18 mouse cellular contexts compared by ENCODE assay signal in genomic region chr4:97156841-97157345, GRCm38 (mm10). TPM values are rescaled to one million over a fixed set of nuclear protein-coding genes. Genes with fewer than 3 reads are reported as not detected.
A peak's percentile ranks its signal among the peaks of the same experiment; 100 is the strongest.
DNase-seq lines count a peak whose midpoint lies in the region; ATAC-seq and TF ChIP-seq lines count a peak whose summit lies in the region.
"Had no signal": no experiment of that assay in that cellular context is flagged by ENCODE, and none has a peak within 500 bp of the region (broad histone marks: within the 10 kb centered on the region; RNA-seq: fewer than 3 reads in every experiment).

No protein-coding gene starts in this region.

- H3K27ac ChIP-seq in forebrain, postnatal 0 days (ENCODE audit: low read depth, low read length), result no peak overlapping the region
- H3K27ac ChIP-seq in forebrain, embryonic 15.5 days (replicated peaks), result no peak overlapping the region
- peak overlapping the region; percentile 46 for H3K27ac ChIP-seq in embryonic facial prominence, embryonic 14.5 days (replicated peaks; ENCODE audit: low read depth, low read length)
- H3K27ac ChIP-seq in hindbrain, embryonic 16.5 days (ENCODE audit: low read depth, low read length), result no peak overlapping the region
- H3K27ac ChIP-seq: liver, embryonic 12.5 days; neural tube, embryonic 13.5 days had no signal

- WGBS in forebrain, postnatal 0 days, result 47% methylated on average over 10 of the region's 10 CpGs
- WGBS in forebrain, embryonic 15.5 days, result 54% methylated on average over 10 of the region's 10 CpGs
- 22% methylated on average over 10 of the region's 10 CpGs for WGBS in embryonic facial prominence, embryonic 14.5 days
- WGBS in hindbrain, embryonic 16.5 days, result 40% methylated on average over 10 of the region's 10 CpGs

- peak; percentile 21 for DNase-seq in forebrain, postnatal 0 days
- DNase-seq in brain, embryonic 14.5 days (ENCODE audit: low read depth), result peak; percentile 48
- peak; percentile 85 for DNase-seq in embryonic facial prominence, embryonic 14.5 days (ENCODE audit: low spot score)
- DNase-seq in adipocyte (ENCODE audit: low spot score), result no peak
- DNase-seq in heart, adult 9 months (ENCODE audit: low spot score in 2 of 2), result no peak
- DNase-seq in ovary, postnatal 14 days (ENCODE audit: low spot score), result no peak
- DNase-seq: adrenal gland, adult 8-10 months; cerebellum, postnatal 36 days; kidney, adult 2 months; kidney, postnatal 4 days had no signal

- no peak for TF ChIP-seq POLR2A in brain, embryonic 14.5 days (IDR thresholded peaks at IDR 0.05; ENCODE audit: borderline replicate concordance, extremely low read depth, insufficient read depth, insufficient read length, poor library complexity, severe bottlenecking)

- peak; percentile 42; the same call in 1 of the 2 replicates for ATAC-seq in forebrain, postnatal 0 days
- no peak for ATAC-seq in forebrain, embryonic 15.5 days (replicated peaks)
- peak; percentile 63 for ATAC-seq in embryonic facial prominence, embryonic 14.5 days (ENCODE audit: low read depth)
- ATAC-seq in hindbrain, embryonic 16.5 days, result no peak
- ATAC-seq: liver, embryonic 12.5 days; lung, postnatal 0 days had no signal

- H3K4me1 ChIP-seq in forebrain, postnatal 0 days (ENCODE audit: insufficient read depth), result peaks cover 9% of the 10 kb centered on the region; the same call in 1 of the 2 replicates
- H3K4me1 ChIP-seq in forebrain, embryonic 15.5 days, result peaks cover 16% of the 10 kb centered on the region
- peaks cover 13% of the 10 kb centered on the region for H3K4me1 ChIP-seq in embryonic facial prominence, embryonic 14.5 days (ENCODE audit: control insufficient read depth, insufficient read depth, low read length)
- no peaks in the 10 kb centered on the region; the same call in none of the 2 replicates for H3K4me1 ChIP-seq in hindbrain, embryonic 16.5 days (ENCODE audit: control insufficient read depth, insufficient read depth, low read depth, low read length)
- H3K4me1 ChIP-seq: liver, embryonic 12.5 days had no signal

- H3K9me3 ChIP-seq in forebrain, postnatal 0 days (ENCODE audit: low read length), result no peaks in the 10 kb centered on the region
- H3K9me3 ChIP-seq in forebrain, embryonic 15.5 days, result no peaks in the 10 kb centered on the region
- H3K9me3 ChIP-seq in embryonic facial prominence, embryonic 14.5 days (ENCODE audit: control insufficient read depth, low read length), result no peaks in the 10 kb centered on the region
- H3K9me3 ChIP-seq in hindbrain, embryonic 16.5 days (ENCODE audit: control insufficient read depth, low read length), result no peaks in the 10 kb centered on the region; the same call in 1 of the 2 replicates
- H3K9me3 ChIP-seq: liver, embryonic 12.5 days; neural tube, embryonic 13.5 days had no signal

- no peaks in the 10 kb centered on the region for H3K27me3 ChIP-seq in forebrain, postnatal 0 days (ENCODE audit: insufficient read depth, low read length)
- H3K27me3 ChIP-seq in forebrain, embryonic 15.5 days, result no peaks in the 10 kb centered on the region
- no peaks in the 10 kb centered on the region for H3K27me3 ChIP-seq in embryonic facial prominence, embryonic 14.5 days (replicated peaks; ENCODE audit: control insufficient read depth, insufficient read depth, low read length)
- no peaks in the 10 kb centered on the region for H3K27me3 ChIP-seq in hindbrain, embryonic 16.5 days (replicated peaks; ENCODE audit: control insufficient read depth, insufficient read depth, low read length)
- H3K27me3 ChIP-seq: liver, embryonic 12.5 days; neural tube, embryonic 13.5 days had no signal

- H3K4me2 ChIP-seq in forebrain, postnatal 0 days (ENCODE audit: low read depth), result no peak overlapping the region
- H3K4me2 ChIP-seq in forebrain, embryonic 15.5 days (replicated peaks), result no peak overlapping the region
- H3K4me2 ChIP-seq in embryonic facial prominence, embryonic 14.5 days (ENCODE audit: low read depth, low read length), result peak overlapping the region; percentile 20
- H3K4me2 ChIP-seq in hindbrain, embryonic 16.5 days (ENCODE audit: low read length), result peak overlapping the region; percentile 23; the same call in 1 of the 2 replicates
- H3K4me2 ChIP-seq: heart, embryonic 11.5 days; liver, embryonic 12.5 days; neural tube, embryonic 13.5 days had no signal

- no peak overlapping the region for H3K9ac ChIP-seq in forebrain, postnatal 0 days
- H3K9ac ChIP-seq in forebrain, embryonic 15.5 days (replicated peaks), result no peak overlapping the region
- no peak overlapping the region for H3K9ac ChIP-seq in embryonic facial prominence, embryonic 14.5 days (ENCODE audit: low read depth, low read length)
- H3K9ac ChIP-seq in hindbrain, embryonic 16.5 days (ENCODE audit: low read depth, low read length), result no peak overlapping the region
- H3K9ac ChIP-seq: liver, embryonic 12.5 days; neural tube, embryonic 13.5 days had no signal

- no peak overlapping the region for H3K4me3 ChIP-seq in forebrain, postnatal 0 days (ENCODE audit: low read depth, low read length)
- H3K4me3 ChIP-seq in forebrain, embryonic 15.5 days, result no peak overlapping the region
- no peak overlapping the region for H3K4me3 ChIP-seq in embryonic facial prominence, embryonic 14.5 days (ENCODE audit: low read depth, low read length)
- H3K4me3 ChIP-seq in hindbrain, embryonic 16.5 days (ENCODE audit: low read length), result no peak overlapping the region
- H3K4me3 ChIP-seq: liver, embryonic 12.5 days; neural tube, embryonic 13.5 days had no signal

- no peak for TF ChIP-seq CTCF in forebrain, postnatal 0 days (IDR thresholded peaks at IDR 0.05; ENCODE audit: low read depth)
- no peak for TF ChIP-seq CTCF in brain, embryonic 14.5 days (IDR thresholded peaks at IDR 0.05; ENCODE audit: borderline replicate concordance, extremely low read depth, insufficient read depth, insufficient read length)

- no peaks in the 10 kb centered on the region for H3K36me3 ChIP-seq in forebrain, postnatal 0 days (ENCODE audit: insufficient read depth)
- H3K36me3 ChIP-seq in forebrain, embryonic 15.5 days, result no peaks in the 10 kb centered on the region
- no peaks in the 10 kb centered on the region for H3K36me3 ChIP-seq in embryonic facial prominence, embryonic 14.5 days (ENCODE audit: control insufficient read depth, insufficient read depth, low read length)
- no peaks in the 10 kb centered on the region for H3K36me3 ChIP-seq in hindbrain, embryonic 16.5 days (ENCODE audit: control insufficient read depth, insufficient read depth, low read length)
- H3K36me3 ChIP-seq: liver, embryonic 12.5 days; neural tube, embryonic 13.5 days had no signal

RNA-seq across cellular contexts. Expression of gene Gm10192, which starts 26.1 kb away (rescaled TPM):
- not detected in 2 replicates for total RNA-seq in forebrain, postnatal 0 days (2014; rRNA removed)
- not detected in 2 replicates for polyA plus RNA-seq in forebrain, postnatal 0 days (2015; fragmentation: Nextera tagmentation; extraction: Ambion mirVana)
- not detected in 2 replicates for polyA plus RNA-seq in forebrain, embryonic 15.5 days (2015; fragmentation: Nextera tagmentation; extraction: Ambion mirVana)
- not detected in 2 replicates for polyA plus RNA-seq in brain, embryonic 14.5 days (2012; rRNA removed)
- not detected in 2 replicates for polyA plus RNA-seq in embryonic facial prominence, embryonic 14.5 days (2014; fragmentation: Nextera tagmentation; extraction: Ambion mirVana)
- polyA plus RNA-seq in hindbrain, embryonic 16.5 days (2015; fragmentation: Nextera tagmentation; extraction: Ambion mirVana), result not detected in 2 replicates
- total RNA-seq: adrenal gland, adult 8-10 months; gastrocnemius, adult 8-10 months; hematopoietic stem cell, adult 5-6 weeks had no signal
- polyA plus RNA-seq: heart, embryonic 11.5 days; kidney, adult 2 months; liver, embryonic 12.5 days; lung, postnatal 0 days; neural tube, embryonic 13.5 days had no signal

Comparison
In these comparisons a context has a peak if more than half of its experiments do, and no peak if none do; other contexts are left out.
1. ATAC-seq: peak in forebrain, postnatal 0 days (single experiment) and embryonic facial prominence, embryonic 14.5 days (single experiment); none in forebrain, embryonic 15.5 days (single experiment) and hindbrain, embryonic 16.5 days (single experiment).
2. DNase-seq: peak in forebrain, postnatal 0 days (single experiment), brain, embryonic 14.5 days (single experiment) and embryonic facial prominence, embryonic 14.5 days (single experiment); none in adipocyte (single experiment), heart, adult 9 months (0 of 2) and ovary, postnatal 14 days (single experiment).
3. H3K4me2 ChIP-seq: peak in embryonic facial prominence, embryonic 14.5 days (single experiment) and hindbrain, embryonic 16.5 days (single experiment); none in forebrain, postnatal 0 days (single experiment) and forebrain, embryonic 15.5 days (single experiment).